Mouse (Mus musculus): ENCODE results near the gene Soat1. TPM values are rescaled to one million over a fixed set of nuclear protein-coding genes. Genes with fewer than 3 reads are reported as not detected.

The Soat1 gene
- polyA plus RNA-seq, 1 experiment from 2014 or later = 84.4 TPM

DNA sequence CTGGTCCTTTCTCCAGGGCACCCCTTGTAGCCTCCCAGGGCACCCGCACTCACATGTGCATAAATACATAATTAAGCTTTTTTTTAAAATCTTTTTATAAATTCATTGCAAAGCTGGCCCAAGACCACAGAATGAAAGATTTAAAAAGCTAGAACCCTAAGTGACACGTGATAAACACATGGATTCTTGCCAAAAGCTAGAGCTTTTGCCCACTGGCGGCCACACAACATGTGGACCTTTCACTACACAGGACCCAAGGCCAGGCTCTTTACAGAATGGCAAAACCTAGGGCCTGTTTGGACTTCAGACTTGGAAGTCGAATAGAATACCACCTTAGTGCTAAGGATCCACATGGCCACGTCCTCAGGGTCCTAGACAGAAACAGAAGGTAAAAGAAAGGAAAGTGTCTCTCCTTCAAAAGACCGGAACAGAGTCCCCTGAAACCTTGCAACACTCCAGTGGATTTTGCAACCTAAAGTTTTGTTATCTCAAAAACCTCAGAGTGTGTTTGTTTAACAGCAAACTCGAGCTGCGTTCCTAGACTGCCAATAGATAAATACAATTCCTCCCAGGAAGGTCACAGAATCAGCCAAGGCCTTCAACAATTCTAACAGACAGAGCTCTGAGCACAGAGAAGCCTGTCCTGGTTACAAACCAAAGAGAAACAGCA, 15.6 kb downstream of the Soat1 start:
- H3K27ac ChIP-seq (ENCODE audit: low read length) = peak overlapping the region; percentile 69
- peaks cover 8% of the 10 kb centered on the region; the same call in 1 of the 2 replicates for H3K36me3 ChIP-seq (ENCODE audit: control insufficient read depth, insufficient read depth, low read length)
- no peak overlapping the region for H3K4me3 ChIP-seq (ENCODE audit: low read length)
- no peak overlapping the region for H3K4me2 ChIP-seq (ENCODE audit: low read depth, low read length)
- no peaks in the 10 kb centered on the region for H3K27me3 ChIP-seq (replicated peaks; ENCODE audit: control insufficient read depth, insufficient read depth, low read length)
- H3K4me1 ChIP-seq (ENCODE audit: control insufficient read depth, insufficient read depth, low read length) = peaks cover 40% of the 10 kb centered on the region
- no peaks in the 10 kb centered on the region for H3K9me3 ChIP-seq (ENCODE audit: control insufficient read depth, low read length)
- ATAC-seq = no peak
- whole genome bisulfite sequencing = 58% methylated on average over 8 of the region's 8 CpGs
- H3K9ac ChIP-seq (ENCODE audit: low read depth, low read length) = no peak overlapping the region

- Histone ChIP-seq H3K27me3 (replicated peaks; ENCODE audit: control insufficient read depth, insufficient read depth, low read length) (no peaks in the 10 kb centered on the region), H3K4me2 (ENCODE audit: low read depth, low read length) (no peak overlapping the region), H3K27ac (ENCODE audit: low read length) (no peak overlapping the region), H3K4me1 (ENCODE audit: control insufficient read depth, insufficient read depth, low read length) (peaks cover 31% of the 10 kb centered on the region), H3K36me3 (ENCODE audit: control insufficient read depth, insufficient read depth, low read length) (peaks cover 8% of the 10 kb centered on the region; the same call in 1 of the 2 replicates), H3K4me3 (ENCODE audit: low read length) (no peak overlapping the region), H3K9me3 (ENCODE audit: control insufficient read depth, low read length) (no peaks in the 10 kb centered on the region), H3K9ac (ENCODE audit: low read depth, low read length) (no peak overlapping the region)
- ATAC-seq = peak; percentile 67
- 94% methylated on average over 2 of the region's 2 CpGs for WGBS
These were observed 18.9 kb downstream of the Soat1 start for GRCm38 (mm10) chr1:156455005-156455758.

GRCm38 (mm10) chr1:156454384-156454783, 19.7 kb downstream of the Soat1 start:
- Histone ChIP-seq H3K36me3 (ENCODE audit: control insufficient read depth, insufficient read depth, low read length) (peaks cover 8% of the 10 kb centered on the region; the same call in 1 of the 2 replicates), H3K27me3 (replicated peaks; ENCODE audit: control insufficient read depth, insufficient read depth, low read length) (no peaks in the 10 kb centered on the region), H3K4me3 (ENCODE audit: low read length) (no peak overlapping the region), H3K9ac (ENCODE audit: low read depth, low read length) (no peak overlapping the region), H3K4me1 (ENCODE audit: control insufficient read depth, insufficient read depth, low read length) (peaks cover 25% of the 10 kb centered on the region), H3K27ac (ENCODE audit: low read length) (no peak overlapping the region), H3K4me2 (ENCODE audit: low read depth, low read length) (no peak overlapping the region), H3K9me3 (ENCODE audit: control insufficient read depth, low read length) (no peaks in the 10 kb centered on the region)
- ATAC-seq = 0 out of 2 replicates have a peak, but pooled peaks have one; percentile 45
- WGBS = 49% methylated on average over 7 of the region's 7 CpGs

GRCm38 (mm10) chr1:156453876-156454275, 20.3 kb downstream of the Soat1 start:
- H3K27ac ChIP-seq (ENCODE audit: low read length) = no peak overlapping the region
- peaks cover 23% of the 10 kb centered on the region; the same call in 1 of the 2 replicates for H3K4me1 ChIP-seq (ENCODE audit: control insufficient read depth, insufficient read depth, low read length)
- no peaks in the 10 kb centered on the region for H3K27me3 ChIP-seq (replicated peaks; ENCODE audit: control insufficient read depth, insufficient read depth, low read length)
- H3K9me3 ChIP-seq (ENCODE audit: control insufficient read depth, low read length) = no peaks in the 10 kb centered on the region
- no peak overlapping the region for H3K9ac ChIP-seq (ENCODE audit: low read depth, low read length)
- peaks cover 8% of the 10 kb centered on the region; the same call in 1 of the 2 replicates for H3K36me3 ChIP-seq (ENCODE audit: control insufficient read depth, insufficient read depth, low read length)
- 78% methylated on average over 10 of the region's 10 CpGs for WGBS
- ATAC-seq = no peak
- no peak overlapping the region for H3K4me2 ChIP-seq (ENCODE audit: low read depth, low read length)
- no peak overlapping the region for H3K4me3 ChIP-seq (ENCODE audit: low read length)

GRCm38 (mm10) chr1:156450478-156450877, 23.7 kb downstream of the Soat1 start:
- H3K4me1 ChIP-seq (ENCODE audit: control insufficient read depth, insufficient read depth, low read length) = peaks cover 11% of the 10 kb centered on the region; the same call in 1 of the 2 replicates
- no peak overlapping the region for H3K4me2 ChIP-seq (ENCODE audit: low read depth, low read length)
- no peak overlapping the region for H3K4me3 ChIP-seq (ENCODE audit: low read length)
- H3K9ac ChIP-seq (ENCODE audit: low read depth, low read length) = no peak overlapping the region
- 0 out of 2 replicates have a peak overlapping the region, but pooled peaks have one; percentile 23 for H3K27ac ChIP-seq (ENCODE audit: low read length)
- 51% methylated on average over 4 of the region's 4 CpGs for WGBS
- peaks cover 3% of the 10 kb centered on the region; the same call in 1 of the 2 replicates for H3K36me3 ChIP-seq (ENCODE audit: control insufficient read depth, insufficient read depth, low read length)
- no peak for ATAC-seq
- no peaks in the 10 kb centered on the region for H3K9me3 ChIP-seq (ENCODE audit: control insufficient read depth, low read length)
- H3K27me3 ChIP-seq (replicated peaks; ENCODE audit: control insufficient read depth, insufficient read depth, low read length) = no peaks in the 10 kb centered on the region

DNA sequence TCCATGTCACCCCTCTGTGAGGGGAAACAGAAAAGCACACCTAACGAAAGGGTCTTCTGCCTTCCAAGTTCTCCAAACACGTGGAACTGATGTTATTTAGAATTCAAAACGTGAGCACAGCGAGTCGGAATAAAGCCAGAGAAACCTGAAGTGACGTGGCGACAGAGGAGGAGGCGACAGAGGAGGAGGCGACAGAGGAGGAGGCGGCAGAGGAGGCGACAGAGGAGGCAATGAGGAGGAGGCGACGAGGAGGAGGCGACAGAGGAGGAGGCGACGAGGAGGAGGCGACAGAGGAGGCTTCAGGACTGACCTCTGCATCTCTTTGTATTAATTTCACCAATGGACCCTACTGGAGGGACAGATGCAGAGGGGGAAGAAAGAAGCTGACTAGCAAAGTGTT, 24.4 kb downstream of the Soat1 start:
- no peak overlapping the region for H3K9ac ChIP-seq (ENCODE audit: low read depth, low read length)
- H3K9me3 ChIP-seq (ENCODE audit: control insufficient read depth, low read length) = no peaks in the 10 kb centered on the region
- ATAC-seq = no peak
- H3K27me3 ChIP-seq (replicated peaks; ENCODE audit: control insufficient read depth, insufficient read depth, low read length) = no peaks in the 10 kb centered on the region
- peaks cover 3% of the 10 kb centered on the region; the same call in 1 of the 2 replicates for H3K4me1 ChIP-seq (ENCODE audit: control insufficient read depth, insufficient read depth, low read length)
- no peak overlapping the region for H3K4me3 ChIP-seq (ENCODE audit: low read length)
- peaks cover 3% of the 10 kb centered on the region; the same call in 1 of the 2 replicates for H3K36me3 ChIP-seq (ENCODE audit: control insufficient read depth, insufficient read depth, low read length)
- 81% methylated on average over 17 of the region's 17 CpGs for WGBS
- no peak overlapping the region for H3K4me2 ChIP-seq (ENCODE audit: low read depth, low read length)
- no peak overlapping the region for H3K27ac ChIP-seq (ENCODE audit: low read length)

DNA sequence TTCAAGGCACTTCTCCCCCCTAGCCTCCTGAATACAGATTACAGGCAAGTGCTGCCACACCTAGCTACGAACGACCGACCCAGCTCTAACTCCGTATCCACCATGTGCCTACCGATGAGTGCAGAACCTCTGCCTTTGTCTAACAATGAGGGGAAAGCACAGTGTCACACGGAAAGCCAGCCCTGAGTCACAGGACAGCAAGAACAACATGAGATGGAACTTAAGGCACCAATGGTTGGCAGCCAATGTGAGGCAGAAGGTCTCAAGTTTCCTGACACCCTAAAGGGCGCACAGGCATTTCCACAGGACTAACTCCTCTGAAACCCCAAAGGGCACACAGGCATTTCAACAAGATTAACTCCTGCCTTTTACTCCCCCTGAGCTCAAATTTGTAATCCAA, 25.0 kb downstream of the Soat1 start:
- H3K4me2 ChIP-seq (ENCODE audit: low read depth, low read length) = no peak overlapping the region
- ATAC-seq = no peak
- 85% methylated on average over 7 of the region's 7 CpGs for WGBS

DNA sequence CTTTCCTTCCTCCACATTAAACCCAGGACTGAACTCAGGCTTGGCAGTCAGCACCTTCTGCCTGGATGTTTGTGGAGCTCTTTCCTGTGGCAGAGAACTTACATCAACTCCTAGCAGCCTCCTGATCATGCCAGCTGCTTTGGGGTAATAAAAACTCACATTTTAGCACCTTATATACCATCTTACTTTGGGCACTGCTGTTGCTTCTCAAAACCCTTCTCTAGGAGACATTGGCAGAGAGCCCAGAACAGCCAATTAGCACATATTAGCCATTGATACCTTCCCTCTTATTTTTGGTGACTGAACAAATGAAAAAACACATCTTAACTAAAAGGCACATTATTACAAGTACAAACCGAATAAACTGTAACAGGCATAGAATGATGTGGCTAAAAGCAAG, 29.1 kb downstream of the Soat1 start:
- no peak for ATAC-seq

More for the DNA sequence above, 25.0 kb downstream of the Soat1 start:
- Histone ChIP-seq H3K4me3 (ENCODE audit: low read length) (no peak overlapping the region), H3K27me3 (replicated peaks; ENCODE audit: control insufficient read depth, insufficient read depth, low read length) (no peaks in the 10 kb centered on the region), H3K36me3 (ENCODE audit: control insufficient read depth, insufficient read depth, low read length) (peaks cover 3% of the 10 kb centered on the region; the same call in 1 of the 2 replicates), H3K9ac (ENCODE audit: low read depth, low read length) (no peak overlapping the region), H3K4me1 (ENCODE audit: control insufficient read depth, insufficient read depth, low read length) (no peaks in the 10 kb centered on the region), H3K27ac (ENCODE audit: low read length) (no peak overlapping the region), H3K9me3 (ENCODE audit: control insufficient read depth, low read length) (no peaks in the 10 kb centered on the region)

DNA sequence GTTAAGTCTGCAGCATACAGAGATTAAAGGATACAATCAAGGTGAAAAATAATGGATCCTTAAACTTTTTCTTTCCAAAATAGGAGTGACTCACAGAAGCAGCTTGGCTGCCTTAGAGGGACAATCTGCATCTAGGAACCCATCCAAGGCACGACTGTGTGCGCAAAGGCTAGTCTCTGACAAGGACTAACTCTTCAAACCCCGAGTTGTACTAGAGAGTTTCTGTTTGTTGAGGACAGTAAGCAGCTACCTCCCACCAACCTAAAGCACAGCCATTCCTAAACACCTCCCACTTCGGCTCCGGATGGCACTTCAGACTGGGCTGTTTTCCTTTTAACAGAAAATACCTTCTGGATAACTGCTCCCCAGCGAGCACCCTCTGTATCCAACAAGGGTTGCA, 31.4 kb downstream of the Soat1 start:
- no peaks in the 10 kb centered on the region for H3K4me1 ChIP-seq (ENCODE audit: control insufficient read depth, insufficient read depth, low read length)
- H3K4me2 ChIP-seq (ENCODE audit: low read depth, low read length) = no peak overlapping the region
- WGBS = 85% methylated on average over 6 of the region's 6 CpGs
- H3K27ac ChIP-seq (ENCODE audit: low read length) = no peak overlapping the region
- no peaks in the 10 kb centered on the region for H3K9me3 ChIP-seq (ENCODE audit: control insufficient read depth, low read length)
- H3K9ac ChIP-seq (ENCODE audit: low read depth, low read length) = no peak overlapping the region
- no peaks in the 10 kb centered on the region for H3K27me3 ChIP-seq (replicated peaks; ENCODE audit: control insufficient read depth, insufficient read depth, low read length)
- H3K4me3 ChIP-seq (ENCODE audit: low read length) = no peak overlapping the region
- no peak for ATAC-seq
- peaks cover 5% of the 10 kb centered on the region for H3K36me3 ChIP-seq (ENCODE audit: control insufficient read depth, insufficient read depth, low read length)

More for the DNA sequence above, 29.1 kb downstream of the Soat1 start:
- H3K9ac ChIP-seq (ENCODE audit: low read depth, low read length) = no peak overlapping the region
- H3K27me3 ChIP-seq (replicated peaks; ENCODE audit: control insufficient read depth, insufficient read depth, low read length) = no peaks in the 10 kb centered on the region
- H3K4me1 ChIP-seq (ENCODE audit: control insufficient read depth, insufficient read depth, low read length) = no peaks in the 10 kb centered on the region
- H3K27ac ChIP-seq (ENCODE audit: low read length) = no peak overlapping the region
- H3K4me2 ChIP-seq (ENCODE audit: low read depth, low read length) = no peak overlapping the region
- peaks cover 5% of the 10 kb centered on the region for H3K36me3 ChIP-seq (ENCODE audit: control insufficient read depth, insufficient read depth, low read length)
- 80% methylated on average over 1 of the region's 1 CpGs for WGBS
- H3K9me3 ChIP-seq (ENCODE audit: control insufficient read depth, low read length) = no peaks in the 10 kb centered on the region
- H3K4me3 ChIP-seq (ENCODE audit: low read length) = no peak overlapping the region

All from intestine, embryonic 16.5 days (tissue).